ENCODE assay signal across 22 mouse cellular contexts in genomic region chr3:27873268-27874073, GRCm38 (mm10). TPM values are rescaled to one million over a fixed set of nuclear protein-coding genes. Genes with fewer than 3 reads are reported as not detected.
DNase-seq lines count a peak whose midpoint lies in the region; ATAC-seq and TF ChIP-seq lines count a peak whose summit lies in the region.
"Had no signal": no experiment of that assay in that cellular context is flagged by ENCODE, and none has a peak within 500 bp of the region (broad histone marks: within the 10 kb centered on the region; RNA-seq: fewer than 3 reads in every experiment).

No protein-coding gene starts in this region.

- 0 out of 2 replicates have a peak, but pooled peaks have one; percentile 63 for ATAC-seq in forebrain, embryonic 13.5 days
- peak; percentile 60; the same call in 1 of the 2 replicates for ATAC-seq in forebrain, embryonic 14.5 days
- peak; percentile 84 for ATAC-seq in midbrain, embryonic 16.5 days
- ATAC-seq: liver, embryonic 12.5 days; Patski had no signal

- H3K9ac ChIP-seq in forebrain, embryonic 13.5 days = no peak overlapping the region
- no peak overlapping the region for H3K9ac ChIP-seq in forebrain, embryonic 14.5 days (ENCODE audit: low read length)
- no peak overlapping the region for H3K9ac ChIP-seq in midbrain, embryonic 16.5 days (ENCODE audit: low read depth, low read length)
- H3K9ac ChIP-seq: embryonic facial prominence, embryonic 15.5 days; liver, embryonic 12.5 days; lung, embryonic 15.5 days had no signal

- no peak for DNase-seq in forebrain, embryonic 10.5 days (ENCODE audit: extremely low spot score, low spot score)
- peak; percentile 11 to 48 for DNase-seq in layer of hippocampus, adult 2 months (ENCODE audit: low spot score in 2 of 2)
- DNase-seq in layer of hippocampus, postnatal 25 days (ENCODE audit: extremely low spot score in 1 of 2, low spot score in 1 of 2) = no peak
- DNase-seq in forebrain, embryonic 14.5 days (ENCODE audit: low spot score) = peak; percentile 48
- DNase-seq in kidney, postnatal 14 days = no peak
- DNase-seq in cerebellum, postnatal 14 days = no peak
- DNase-seq: cerebellum, adult 18-20 months; right cerebral cortex, adult 18-20 months; spleen, adult 18-20 months had no signal

- H3K27me3 ChIP-seq in forebrain, embryonic 13.5 days = no peaks in the 10 kb centered on the region
- H3K27me3 ChIP-seq in forebrain, embryonic 10.5 days (ENCODE audit: poor library complexity, severe bottlenecking) = no peaks in the 10 kb centered on the region
- no peaks in the 10 kb centered on the region for H3K27me3 ChIP-seq in forebrain, embryonic 14.5 days (replicated peaks; ENCODE audit: control insufficient read depth, insufficient read depth, low read length)
- no peaks in the 10 kb centered on the region for H3K27me3 ChIP-seq in midbrain, embryonic 16.5 days (ENCODE audit: control insufficient read depth, insufficient read depth, low read depth, low read length)
- H3K27me3 ChIP-seq: embryonic facial prominence, embryonic 15.5 days; liver, embryonic 12.5 days; lung, embryonic 15.5 days; Patski had no signal

- no peaks in the 10 kb centered on the region for H3K9me3 ChIP-seq in forebrain, embryonic 13.5 days (replicated peaks)
- H3K9me3 ChIP-seq in forebrain, embryonic 10.5 days = no peaks in the 10 kb centered on the region
- H3K9me3 ChIP-seq in forebrain, embryonic 14.5 days (replicated peaks; ENCODE audit: control insufficient read depth, low read length) = no peaks in the 10 kb centered on the region
- H3K9me3 ChIP-seq in midbrain, embryonic 16.5 days (replicated peaks; ENCODE audit: control insufficient read depth, low read length, poor library complexity, severe bottlenecking) = no peaks in the 10 kb centered on the region
- H3K9me3 ChIP-seq: embryonic facial prominence, embryonic 15.5 days; liver, embryonic 12.5 days; lung, embryonic 15.5 days had no signal

- no peak for TF ChIP-seq CTCF in layer of hippocampus, adult 2 months (conservative IDR thresholded peaks at IDR 0.05)

- no peaks in the 10 kb centered on the region for H3K36me3 ChIP-seq in forebrain, embryonic 13.5 days (ENCODE audit: poor library complexity, severe bottlenecking)
- no peaks in the 10 kb centered on the region for H3K36me3 ChIP-seq in forebrain, embryonic 10.5 days (replicated peaks)
- H3K36me3 ChIP-seq in forebrain, embryonic 14.5 days (ENCODE audit: control insufficient read depth, insufficient read depth, low read length) = no peaks in the 10 kb centered on the region
- H3K36me3 ChIP-seq in midbrain, embryonic 16.5 days (ENCODE audit: control insufficient read depth, insufficient read depth, low read length) = no peaks in the 10 kb centered on the region
- H3K36me3 ChIP-seq: embryonic facial prominence, embryonic 15.5 days; liver, embryonic 12.5 days; lung, embryonic 15.5 days had no signal

- WGBS in forebrain, embryonic 13.5 days = 65% methylated on average over 9 of the region's 9 CpGs
- 82% methylated on average over 9 of the region's 9 CpGs for WGBS in forebrain, embryonic 10.5 days
- 69% methylated on average over 9 of the region's 9 CpGs for WGBS in forebrain, embryonic 14.5 days
- WGBS in midbrain, embryonic 16.5 days = 44% methylated on average over 9 of the region's 9 CpGs

- no peak overlapping the region for H3K4me3 ChIP-seq in forebrain, embryonic 13.5 days
- H3K4me3 ChIP-seq in forebrain, embryonic 10.5 days = no peak overlapping the region
- H3K4me3 ChIP-seq in layer of hippocampus, adult 2 months = no peak overlapping the region
- no peak overlapping the region for H3K4me3 ChIP-seq in forebrain, embryonic 14.5 days (ENCODE audit: low read depth, low read length)
- H3K4me3 ChIP-seq in midbrain, embryonic 16.5 days (ENCODE audit: low read depth, low read length) = no peak overlapping the region
- H3K4me3 ChIP-seq: embryonic facial prominence, embryonic 15.5 days; liver, embryonic 12.5 days; lung, embryonic 15.5 days had no signal

- no peaks in the 10 kb centered on the region for H3K4me1 ChIP-seq in forebrain, embryonic 13.5 days
- peaks cover 9% of the 10 kb centered on the region; the same call in 1 of the 2 replicates for H3K4me1 ChIP-seq in forebrain, embryonic 10.5 days
- H3K4me1 ChIP-seq in forebrain, embryonic 14.5 days (ENCODE audit: control insufficient read depth, insufficient read depth, low read length) = no peaks in the 10 kb centered on the region; the same call in 1 of the 2 replicates
- H3K4me1 ChIP-seq in midbrain, embryonic 16.5 days (ENCODE audit: control insufficient read depth, insufficient read depth, low read length) = peaks cover 9% of the 10 kb centered on the region
- H3K4me1 ChIP-seq: embryonic facial prominence, embryonic 15.5 days; liver, embryonic 12.5 days; lung, embryonic 15.5 days had no signal

- no peak overlapping the region for H3K27ac ChIP-seq in forebrain, embryonic 13.5 days
- no peak overlapping the region for H3K27ac ChIP-seq in forebrain, embryonic 10.5 days
- no peak overlapping the region for H3K27ac ChIP-seq in layer of hippocampus, adult 2 months
- no peak overlapping the region for H3K27ac ChIP-seq in forebrain, embryonic 14.5 days (ENCODE audit: low read depth, low read length)
- H3K27ac ChIP-seq in midbrain, embryonic 16.5 days (ENCODE audit: low read length) = peak overlapping the region; percentile 19; the same call in 1 of the 2 replicates
- H3K27ac ChIP-seq: embryonic facial prominence, embryonic 15.5 days; liver, embryonic 12.5 days; lung, embryonic 15.5 days had no signal

- H3K4me2 ChIP-seq in forebrain, embryonic 13.5 days = no peak overlapping the region
- no peak overlapping the region for H3K4me2 ChIP-seq in forebrain, embryonic 14.5 days (ENCODE audit: low read length)
- no peak overlapping the region for H3K4me2 ChIP-seq in midbrain, embryonic 16.5 days (ENCODE audit: low read length)
- H3K4me2 ChIP-seq: embryonic facial prominence, embryonic 15.5 days; liver, embryonic 12.5 days; lung, embryonic 15.5 days had no signal

RNA-seq across cellular contexts. Expression of gene Tmem212, which starts 22.7 kb away (rescaled TPM):
- not detected in 2 replicates for polyA plus RNA-seq in forebrain, embryonic 13.5 days (2015; fragmentation: Nextera tagmentation; extraction: Ambion mirVana)
- not detected in 2 replicates for polyA plus RNA-seq in forebrain, embryonic 10.5 days (2016; fragmentation: Nextera tagmentation; extraction: Ambion mirVana)
- total RNA-seq in layer of hippocampus, adult 2 months (2021) = 1 to 10 TPM in 1 of 2 experiments, under 1 TPM in 1; 0.88 to 2.2 TPM
- total RNA-seq in layer of hippocampus, postnatal 25 days (2021) = 1 to 10 TPM; 1.2 to 1.8 TPM
- polyA plus RNA-seq in forebrain, embryonic 14.5 days (2014; fragmentation: Nextera tagmentation; extraction: Ambion mirVana) = not detected in 2 replicates
- polyA plus RNA-seq in midbrain, embryonic 16.5 days (2015; fragmentation: Nextera tagmentation; extraction: Ambion mirVana) = 0.41 and 3.2 TPM in 2 replicates
- total RNA-seq: adrenal gland, postnatal 4 days; common myeloid progenitor, adult 5-6 weeks; neutrophil, adult 5-6 weeks had no signal
- polyA plus RNA-seq: frontal cortex, adult 2 months; heart, embryonic 14.5 days; kidney, embryonic 14.5 days; liver, embryonic 12.5 days; stomach, embryonic 16.5 days had no signal

Comparison
In these comparisons a context has a peak if more than half of its experiments do, and no peak if none do; other contexts are left out.
1. DNase-seq: peak in layer of hippocampus, adult 2 months (2 of 2) and forebrain, embryonic 14.5 days (single experiment); none in forebrain, embryonic 10.5 days (single experiment), layer of hippocampus, postnatal 25 days (0 of 2), kidney, postnatal 14 days (single experiment) and cerebellum, postnatal 14 days (0 of 2).
2. Peak in every context shown above with its lines, with median percentiles within 50 percentile points of each other: ATAC-seq.